22 mouse cellular contexts compared by ENCODE assay signal in the genomic region with DNA sequence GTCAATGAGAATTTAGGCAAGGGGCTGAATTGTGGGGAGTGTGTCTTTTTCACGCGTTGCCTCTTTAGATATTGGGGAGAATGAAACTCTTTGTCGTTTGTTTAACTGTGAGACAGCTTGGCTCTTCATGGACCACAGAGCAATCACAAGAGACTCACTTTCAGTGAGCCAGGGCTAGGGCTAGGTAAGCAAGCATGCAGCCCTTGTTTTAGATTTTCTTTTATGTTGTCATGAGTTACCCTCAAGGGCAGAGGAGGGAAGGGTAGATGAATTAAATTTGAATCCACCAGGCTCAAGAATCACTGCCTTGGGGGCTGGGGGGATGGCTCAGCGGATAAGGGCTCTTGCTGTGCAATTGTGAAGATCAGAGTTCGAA. TPM values are rescaled to one million over a fixed set of nuclear protein-coding genes. Genes with fewer than 3 reads are reported as not detected.
DNase-seq lines count a peak whose midpoint lies in the region; ATAC-seq lines count a peak whose summit lies in the region.
"Had no signal": no experiment of that assay in that cellular context is flagged by ENCODE, and none has a peak within 500 bp of the region (broad histone marks: within the 10 kb centered on the region; RNA-seq: fewer than 3 reads in every experiment).

No protein-coding gene starts in this region.

- no peaks in the 10 kb centered on the region for H3K36me3 ChIP-seq in midbrain, embryonic 13.5 days
- no peaks in the 10 kb centered on the region for H3K36me3 ChIP-seq in midbrain, embryonic 16.5 days (ENCODE audit: control insufficient read depth, insufficient read depth, low read length)
- H3K36me3 ChIP-seq in forebrain, embryonic 14.5 days (ENCODE audit: control insufficient read depth, insufficient read depth, low read length) = no peaks in the 10 kb centered on the region
- no peaks in the 10 kb centered on the region for H3K36me3 ChIP-seq in hindbrain, embryonic 16.5 days (ENCODE audit: control insufficient read depth, insufficient read depth, low read length)
- H3K36me3 ChIP-seq: intestine, embryonic 15.5 days; limb, embryonic 10.5 days had no signal

- DNase-seq in embryo, embryonic 10 days (ENCODE audit: low spot score) = peak; percentile 55
- no peak for DNase-seq in embryo, embryonic 9.5 days (ENCODE audit: extremely low spot score)
- DNase-seq in forebrain, embryonic 14.5 days (ENCODE audit: low spot score) = peak; percentile 65
- DNase-seq in layer of hippocampus, adult 18-20 months (ENCODE audit: low spot score in 2 of 2) = no peak
- DNase-seq: cerebellum, adult 11 months; cerebellum, adult 9-11 months; kidney, adult 8-10 months; kidney, postnatal 10 days; liver, postnatal 0 days; lung, postnatal 10 days; right cerebral cortex, postnatal 14 days; spleen, adult 18-20 months had no signal

- no peaks in the 10 kb centered on the region for H3K27me3 ChIP-seq in midbrain, embryonic 13.5 days
- H3K27me3 ChIP-seq in midbrain, embryonic 16.5 days (ENCODE audit: control insufficient read depth, insufficient read depth, low read depth, low read length) = no peaks in the 10 kb centered on the region
- H3K27me3 ChIP-seq in forebrain, embryonic 14.5 days (replicated peaks; ENCODE audit: control insufficient read depth, insufficient read depth, low read length) = no peaks in the 10 kb centered on the region
- H3K27me3 ChIP-seq in hindbrain, embryonic 16.5 days (replicated peaks; ENCODE audit: control insufficient read depth, insufficient read depth, low read length) = no peaks in the 10 kb centered on the region
- H3K27me3 ChIP-seq: intestine, embryonic 15.5 days had no signal

- H3K9ac ChIP-seq in midbrain, embryonic 13.5 days (replicated peaks) = no peak overlapping the region
- no peak overlapping the region for H3K9ac ChIP-seq in midbrain, embryonic 16.5 days (ENCODE audit: low read depth, low read length)
- no peak overlapping the region for H3K9ac ChIP-seq in forebrain, embryonic 14.5 days (ENCODE audit: low read length)
- no peak overlapping the region for H3K9ac ChIP-seq in hindbrain, embryonic 16.5 days (ENCODE audit: low read depth, low read length)
- H3K9ac ChIP-seq: intestine, embryonic 15.5 days; liver, postnatal 0 days had no signal

- H3K4me1 ChIP-seq in midbrain, embryonic 13.5 days (replicated peaks) = peaks cover 26% of the 10 kb centered on the region
- no peaks in the 10 kb centered on the region for H3K4me1 ChIP-seq in midbrain, embryonic 16.5 days (ENCODE audit: control insufficient read depth, insufficient read depth, low read length)
- H3K4me1 ChIP-seq in forebrain, embryonic 14.5 days (ENCODE audit: control insufficient read depth, insufficient read depth, low read length) = 0 out of 2 replicates have a peak, but pooled peaks cover 13% of the 10 kb centered on the region
- no peaks in the 10 kb centered on the region; the same call in 1 of the 2 replicates for H3K4me1 ChIP-seq in hindbrain, embryonic 16.5 days (ENCODE audit: control insufficient read depth, insufficient read depth, low read depth, low read length)
- H3K4me1 ChIP-seq: intestine, embryonic 15.5 days had no signal

- ATAC-seq in midbrain, embryonic 13.5 days = no peak
- ATAC-seq in midbrain, embryonic 16.5 days = no peak
- peak; percentile 64 for ATAC-seq in forebrain, embryonic 14.5 days
- 0 out of 2 replicates have a peak, but pooled peaks have one; percentile 42 for ATAC-seq in hindbrain, embryonic 16.5 days
- ATAC-seq in cerebellum, adult (ENCODE audit: insufficient number of reproducible peaks, low FRiP score, low TSS enrichment) = no peak
- ATAC-seq: intestine, embryonic 15.5 days; liver, postnatal 0 days had no signal

- peak overlapping the region; percentile 10; the same call in 1 of the 2 replicates for H3K27ac ChIP-seq in midbrain, embryonic 13.5 days
- H3K27ac ChIP-seq in midbrain, embryonic 16.5 days (ENCODE audit: low read length) = no peak overlapping the region
- H3K27ac ChIP-seq in forebrain, embryonic 14.5 days (ENCODE audit: low read depth, low read length) = peak overlapping the region; percentile 70
- H3K27ac ChIP-seq in hindbrain, embryonic 16.5 days (ENCODE audit: low read depth, low read length) = no peak overlapping the region
- H3K27ac ChIP-seq: intestine, embryonic 15.5 days; limb, embryonic 10.5 days had no signal

- WGBS in midbrain, embryonic 13.5 days = 37% methylated on average over 5 of the region's 5 CpGs
- WGBS in midbrain, embryonic 16.5 days = 40% methylated on average over 5 of the region's 5 CpGs
- 28% methylated on average over 5 of the region's 5 CpGs for WGBS in forebrain, embryonic 14.5 days
- WGBS in hindbrain, embryonic 16.5 days = 37% methylated on average over 5 of the region's 5 CpGs

- H3K4me3 ChIP-seq in midbrain, embryonic 13.5 days (replicated peaks) = no peak overlapping the region
- H3K4me3 ChIP-seq in midbrain, embryonic 16.5 days (ENCODE audit: low read depth, low read length) = no peak overlapping the region
- H3K4me3 ChIP-seq in forebrain, embryonic 14.5 days (ENCODE audit: low read depth, low read length) = no peak overlapping the region
- no peak overlapping the region for H3K4me3 ChIP-seq in hindbrain, embryonic 16.5 days (ENCODE audit: low read length)
- H3K4me3 ChIP-seq: intestine, embryonic 15.5 days; limb, embryonic 10.5 days had no signal

- no peaks in the 10 kb centered on the region for H3K9me3 ChIP-seq in midbrain, embryonic 13.5 days
- no peaks in the 10 kb centered on the region for H3K9me3 ChIP-seq in midbrain, embryonic 16.5 days (replicated peaks; ENCODE audit: control insufficient read depth, low read length, poor library complexity, severe bottlenecking)
- no peaks in the 10 kb centered on the region for H3K9me3 ChIP-seq in forebrain, embryonic 14.5 days (replicated peaks; ENCODE audit: control insufficient read depth, low read length)
- no peaks in the 10 kb centered on the region for H3K9me3 ChIP-seq in hindbrain, embryonic 16.5 days (ENCODE audit: control insufficient read depth, low read length)
- H3K9me3 ChIP-seq: intestine, embryonic 15.5 days; limb, embryonic 10.5 days had no signal

- H3K4me2 ChIP-seq in midbrain, embryonic 13.5 days (replicated peaks) = no peak overlapping the region
- no peak overlapping the region for H3K4me2 ChIP-seq in midbrain, embryonic 16.5 days (ENCODE audit: low read length)
- no peak overlapping the region for H3K4me2 ChIP-seq in forebrain, embryonic 14.5 days (ENCODE audit: low read length)
- H3K4me2 ChIP-seq in hindbrain, embryonic 16.5 days (ENCODE audit: low read length) = no peak overlapping the region
- H3K4me2 ChIP-seq: heart, embryonic 11.5 days; intestine, embryonic 15.5 days had no signal

RNA-seq across cellular contexts. Expression of gene Apold1, which starts 19.0 kb away (rescaled TPM):
- polyA plus RNA-seq in midbrain, embryonic 13.5 days (2015; fragmentation: Nextera tagmentation; extraction: Ambion mirVana) = 3.0 and 3.7 TPM in 2 replicates
- polyA plus RNA-seq in midbrain, embryonic 16.5 days (2015; fragmentation: Nextera tagmentation; extraction: Ambion mirVana) = 4.2 and 5.5 TPM in 2 replicates
- polyA plus RNA-seq in forebrain, embryonic 14.5 days (2014; fragmentation: Nextera tagmentation; extraction: Ambion mirVana) = 3.5 and 4.8 TPM in 2 replicates
- polyA plus RNA-seq in hindbrain, embryonic 16.5 days (2015; fragmentation: Nextera tagmentation; extraction: Ambion mirVana) = 4.4 and 5.7 TPM in 2 replicates
- 1 to 10 TPM; 3.4 to 3.7 TPM for total RNA-seq in layer of hippocampus, adult 18-20 months (2021)
- total RNA-seq: granulocyte monocyte progenitor cell, adult 5-6 weeks; megakaryocyte progenitor cell, adult 5-6 weeks; neutrophil, adult 5-6 weeks had no signal

RNA-seq across cellular contexts. Expression of gene Cdkn1b, which starts 42.3 kb away (rescaled TPM):
- 33.8 and 35.1 TPM in 2 replicates for polyA plus RNA-seq in midbrain, embryonic 13.5 days (2015; fragmentation: Nextera tagmentation; extraction: Ambion mirVana)
- polyA plus RNA-seq in midbrain, embryonic 16.5 days (2015; fragmentation: Nextera tagmentation; extraction: Ambion mirVana) = 20.7 and 22.6 TPM in 2 replicates
- 58.8 and 63.3 TPM in 2 replicates for polyA plus RNA-seq in forebrain, embryonic 14.5 days (2014; fragmentation: Nextera tagmentation; extraction: Ambion mirVana)
- 12.6 and 15.1 TPM in 2 replicates for polyA plus RNA-seq in hindbrain, embryonic 16.5 days (2015; fragmentation: Nextera tagmentation; extraction: Ambion mirVana)
- 10 to 100 TPM; 46.0 to 48.2 TPM for total RNA-seq in layer of hippocampus, adult 18-20 months (2021)

RNA-seq across cellular contexts. Expression of gene Ddx47, which starts 48.9 kb away (rescaled TPM):
- polyA plus RNA-seq in midbrain, embryonic 13.5 days (2015; fragmentation: Nextera tagmentation; extraction: Ambion mirVana) = 87.6 TPM in 2 replicates
- 75.1 and 78.2 TPM in 2 replicates for polyA plus RNA-seq in midbrain, embryonic 16.5 days (2015; fragmentation: Nextera tagmentation; extraction: Ambion mirVana)
- polyA plus RNA-seq in forebrain, embryonic 14.5 days (2014; fragmentation: Nextera tagmentation; extraction: Ambion mirVana) = 79.8 and 87.1 TPM in 2 replicates
- 74.2 and 78.7 TPM in 2 replicates for polyA plus RNA-seq in hindbrain, embryonic 16.5 days (2015; fragmentation: Nextera tagmentation; extraction: Ambion mirVana)
- 10 to 100 TPM; 52.1 to 59.5 TPM for total RNA-seq in layer of hippocampus, adult 18-20 months (2021)

Comparison
In these comparisons a context has a peak if more than half of its experiments do, and no peak if none do; other contexts are left out.
1. DNase-seq: peak in embryo, embryonic 10 days (single experiment) and forebrain, embryonic 14.5 days (single experiment); none in embryo, embryonic 9.5 days (single experiment) and layer of hippocampus, adult 18-20 months (0 of 2).
2. H3K27ac ChIP-seq: peak in midbrain, embryonic 13.5 days (single experiment) and forebrain, embryonic 14.5 days (single experiment); none in midbrain, embryonic 16.5 days (single experiment) and hindbrain, embryonic 16.5 days (single experiment).
3. ATAC-seq: peak in forebrain, embryonic 14.5 days (single experiment) and hindbrain, embryonic 16.5 days (single experiment); none in midbrain, embryonic 13.5 days (single experiment), midbrain, embryonic 16.5 days (single experiment) and cerebellum, adult (single experiment).